Mouse (Mus musculus): ENCODE data around the gene Ppfibp2. TPM values are rescaled to one million over a fixed set of nuclear protein-coding genes. Genes with fewer than 3 reads are reported as not detected.

Gene Ppfibp2
- polyA plus RNA-seq, 1 experiment from 2014 or later: 3.9 TPM

GRCm38 (mm10) chr7:107778216-107778615, 183.2 kb downstream of the Ppfibp2 start:
- no peaks in the 10 kb centered on the region for H3K36me3 ChIP-seq (replicated peaks; ENCODE audit: control insufficient read depth, insufficient read depth)
- no peak overlapping the region for H3K4me2 ChIP-seq (replicated peaks)
- ATAC-seq (ENCODE audit: low FRiP score): no peak
- WGBS: 90% methylated on average over 1 of the region's 1 CpGs
- H3K4me1 ChIP-seq (replicated peaks; ENCODE audit: control insufficient read depth, insufficient read depth, low read length): no peaks in the 10 kb centered on the region
- no peaks in the 10 kb centered on the region for H3K27me3 ChIP-seq (ENCODE audit: control insufficient read depth, insufficient read depth, low read length)
- H3K4me3 ChIP-seq (replicated peaks; ENCODE audit: low read length): no peak overlapping the region
- H3K9ac ChIP-seq: no peak overlapping the region
- H3K27ac ChIP-seq: no peak overlapping the region
- no peak for DNase-seq (ENCODE audit: low spot score)
- H3K9me3 ChIP-seq (ENCODE audit: control insufficient read depth, low read length): no peaks in the 10 kb centered on the region

- DNase-seq (ENCODE audit: low spot score) (peak; percentile 74), ATAC-seq (ENCODE audit: low FRiP score) (no peak)
- 49% methylated on average over 4 of the region's 4 CpGs for WGBS
Measured at GRCm38 (mm10) chr7:107779611-107780010, 184.6 kb downstream of the Ppfibp2 start.

GRCm38 (mm10) chr7:107787977-107788620, 193.1 kb downstream of the Ppfibp2 start:
- Histone ChIP-seq H3K4me2 (replicated peaks) (no peak overlapping the region), H3K36me3 (replicated peaks; ENCODE audit: control insufficient read depth, insufficient read depth) (no peaks in the 10 kb centered on the region), H3K27me3 (ENCODE audit: control insufficient read depth, insufficient read depth, low read length) (no peaks in the 10 kb centered on the region), H3K27ac (no peak overlapping the region), H3K4me3 (replicated peaks; ENCODE audit: low read length) (no peak overlapping the region), H3K9me3 (ENCODE audit: control insufficient read depth, low read length) (no peaks in the 10 kb centered on the region), H3K4me1 (replicated peaks; ENCODE audit: control insufficient read depth, insufficient read depth, low read length) (no peaks in the 10 kb centered on the region), H3K9ac (no peak overlapping the region)
- WGBS: 62% methylated on average over 3 of the region's 3 CpGs
- DNase-seq (ENCODE audit: low spot score) (peak; percentile 74), ATAC-seq (ENCODE audit: low FRiP score) (peak; percentile 46; the same call in 1 of the 2 replicates)

More at GRCm38 (mm10) chr7:107779611-107780010, 184.6 kb downstream of the Ppfibp2 start:
- H3K9ac ChIP-seq: no peak overlapping the region
- no peak overlapping the region for H3K4me2 ChIP-seq (replicated peaks)
- no peaks in the 10 kb centered on the region for H3K36me3 ChIP-seq (replicated peaks; ENCODE audit: control insufficient read depth, insufficient read depth)
- H3K9me3 ChIP-seq (ENCODE audit: control insufficient read depth, low read length): no peaks in the 10 kb centered on the region
- H3K27ac ChIP-seq: no peak overlapping the region
- no peaks in the 10 kb centered on the region for H3K27me3 ChIP-seq (ENCODE audit: control insufficient read depth, insufficient read depth, low read length)
- no peak overlapping the region for H3K4me3 ChIP-seq (replicated peaks; ENCODE audit: low read length)
- H3K4me1 ChIP-seq (replicated peaks; ENCODE audit: control insufficient read depth, insufficient read depth, low read length): no peaks in the 10 kb centered on the region

GRCm38 (mm10) chr7:107796500-107796899, 201.5 kb downstream of the Ppfibp2 start:
- H3K4me2 ChIP-seq (replicated peaks): no peak overlapping the region
- no peaks in the 10 kb centered on the region for H3K4me1 ChIP-seq (replicated peaks; ENCODE audit: control insufficient read depth, insufficient read depth, low read length)
- 85% methylated on average over 2 of the region's 2 CpGs for WGBS
- DNase-seq (ENCODE audit: low spot score): no peak
- H3K4me3 ChIP-seq (replicated peaks; ENCODE audit: low read length): no peak overlapping the region
- ATAC-seq (ENCODE audit: low FRiP score): no peak
- no peak overlapping the region for H3K27ac ChIP-seq
- no peak overlapping the region for H3K9ac ChIP-seq
- H3K9me3 ChIP-seq (ENCODE audit: control insufficient read depth, low read length): no peaks in the 10 kb centered on the region
- no peaks in the 10 kb centered on the region for H3K36me3 ChIP-seq (replicated peaks; ENCODE audit: control insufficient read depth, insufficient read depth)
- H3K27me3 ChIP-seq (ENCODE audit: control insufficient read depth, insufficient read depth, low read length): no peaks in the 10 kb centered on the region

Other genes with a start within 250 kb of the Ppfibp2 start
- gene Syt9, start 224.5 kb upstream of the Ppfibp2 start, polyA plus RNA-seq (2014; fragmentation: Nextera tagmentation; extraction: Ambion mirVana): 13.2 and 16.8 TPM in 2 replicates
- gene Olfml1, start 27.8 kb upstream of the Ppfibp2 start, polyA plus RNA-seq (2014; fragmentation: Nextera tagmentation; extraction: Ambion mirVana): 5.0 and 5.2 TPM in 2 replicates
- gene 5330417H12Rik, start 30.0 kb downstream of the Ppfibp2 start, polyA plus RNA-seq (2014; fragmentation: Nextera tagmentation; extraction: Ambion mirVana): not detected in 2 replicates
- gene Cyb5r2, start 162.8 kb downstream of the Ppfibp2 start, polyA plus RNA-seq (2014; fragmentation: Nextera tagmentation; extraction: Ambion mirVana): 0.11 and 0.12 TPM in 2 replicates
- gene Ovch2, start 206.0 kb downstream of the Ppfibp2 start, polyA plus RNA-seq (2014; fragmentation: Nextera tagmentation; extraction: Ambion mirVana): not detected in 2 replicates
- gene Olfr467, start 217.1 kb downstream of the Ppfibp2 start, polyA plus RNA-seq (2014; fragmentation: Nextera tagmentation; extraction: Ambion mirVana): not detected in 2 replicates
- gene Olfr469, start 230.3 kb downstream of the Ppfibp2 start, polyA plus RNA-seq (2014; fragmentation: Nextera tagmentation; extraction: Ambion mirVana): not detected in 2 replicates